In the genomic region with DNA sequence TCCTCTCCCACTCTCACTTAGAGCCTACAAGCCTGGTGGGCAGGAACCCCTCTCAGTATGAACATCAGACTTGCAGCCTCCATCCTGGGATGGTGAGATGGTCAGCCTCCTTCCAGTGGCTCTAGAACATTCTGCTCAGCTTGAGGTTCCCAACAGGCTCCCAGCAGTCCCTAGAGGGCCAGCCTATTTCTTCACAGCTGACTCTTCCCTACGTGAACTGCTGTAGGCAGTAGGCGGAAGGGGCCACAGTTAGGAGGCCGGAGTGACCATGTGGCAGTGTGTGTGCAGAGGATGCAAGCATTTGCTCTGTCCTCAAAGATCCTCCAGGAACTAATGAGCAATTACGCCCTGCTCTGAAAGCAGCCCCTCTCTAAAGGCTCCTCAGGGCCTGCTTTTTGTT, we compare ENCODE assay signal across 15 mouse cellular contexts.
"Had no signal": no experiment of that assay in that cellular context is flagged by ENCODE, and none has a peak within 500 bp of the region (broad histone marks: within the 10 kb centered on the region; RNA-seq: fewer than 3 reads in every experiment).

No protein-coding gene starts in this region.

- H3K36me3 ChIP-seq: lung, embryonic 15.5 days; midbrain, embryonic 12.5 days; stomach, embryonic 15.5 days had no signal

- H3K27ac ChIP-seq: kidney, postnatal 0 days; liver, embryonic 13.5 days; lung, embryonic 15.5 days; macrophage; midbrain, embryonic 12.5 days; stomach, embryonic 15.5 days had no signal

- H3K9ac ChIP-seq: liver, embryonic 13.5 days; liver, postnatal 0 days; lung, embryonic 15.5 days; midbrain, embryonic 12.5 days; stomach, embryonic 15.5 days had no signal

- ATAC-seq: liver, postnatal 0 days had no signal

- H3K27me3 ChIP-seq: liver, embryonic 13.5 days; lung, embryonic 15.5 days; midbrain, embryonic 12.5 days; stomach, embryonic 15.5 days had no signal

- DNase-seq: kidney, adult 9 months; kidney, postnatal 36 days; left cerebral cortex, postnatal 4 days; liver; liver, embryonic 13.5 days; liver, postnatal 0 days; lung, postnatal 14 days; right cerebral cortex, postnatal 14 days; thymus, postnatal 36 days had no signal

- H3K4me2 ChIP-seq: liver, embryonic 13.5 days; lung, embryonic 15.5 days; midbrain, embryonic 12.5 days; stomach, embryonic 15.5 days had no signal

- H3K9me3 ChIP-seq: liver, embryonic 13.5 days; lung, embryonic 15.5 days; megakaryocyte, embryonic 14.5 days; midbrain, embryonic 12.5 days; stomach, embryonic 15.5 days had no signal

- H3K4me1 ChIP-seq: liver, embryonic 13.5 days; lung, embryonic 15.5 days; midbrain, embryonic 12.5 days had no signal

- H3K4me3 ChIP-seq: liver, embryonic 13.5 days; lung, embryonic 15.5 days; megakaryocyte, embryonic 14.5 days; midbrain, embryonic 12.5 days; stomach, embryonic 15.5 days had no signal
